ENCODE assay signal across 15 mouse cellular contexts in genomic region chr2:6593739-6594138, GRCm38 (mm10).
DNase-seq lines count a peak whose midpoint lies in the region; ATAC-seq and TF ChIP-seq lines count a peak whose summit lies in the region.
"Had no signal": no experiment of that assay in that cellular context is flagged by ENCODE, and none has a peak within 500 bp of the region (broad histone marks: within the 10 kb centered on the region; RNA-seq: fewer than 3 reads in every experiment).

No protein-coding gene starts in this region.

- H3K4me3 ChIP-seq in layer of hippocampus, adult 2 months = no peak overlapping the region
- H3K4me3 ChIP-seq in forebrain, embryonic 11.5 days (ENCODE audit: low read depth, low read length) = no peak overlapping the region
- H3K4me3 ChIP-seq in hindbrain, embryonic 12.5 days = no peak overlapping the region
- H3K4me3 ChIP-seq in midbrain, embryonic 12.5 days = no peak overlapping the region
- H3K4me3 ChIP-seq: embryonic facial prominence, embryonic 15.5 days; heart, embryonic 13.5 days had no signal

- H3K36me3 ChIP-seq in forebrain, embryonic 11.5 days (ENCODE audit: control insufficient read depth, insufficient read depth, low read length) = no peaks in the 10 kb centered on the region
- H3K36me3 ChIP-seq in hindbrain, embryonic 12.5 days = 0 out of 2 replicates have a peak, but pooled peaks cover 3% of the 10 kb centered on the region
- peaks cover 20% of the 10 kb centered on the region for H3K36me3 ChIP-seq in midbrain, embryonic 12.5 days
- H3K36me3 ChIP-seq: embryonic facial prominence, embryonic 15.5 days had no signal

- no peak for DNase-seq in layer of hippocampus, adult 2 months (ENCODE audit: low spot score in 2 of 2)
- DNase-seq in layer of hippocampus, adult 9-10 months (ENCODE audit: low spot score) = no peak
- DNase-seq in forebrain, embryonic 11.5 days (ENCODE audit: low spot score) = no peak
- no peak for DNase-seq in heart, postnatal 25 days (ENCODE audit: low spot score)
- DNase-seq in adrenal gland, postnatal 4 days (ENCODE audit: low spot score in 2 of 2) = no peak
- DNase-seq: kidney, adult 8-10 months; lung, postnatal 36 days; thymus, postnatal 4 days had no signal

- H3K4me1 ChIP-seq in forebrain, embryonic 11.5 days (replicated peaks; ENCODE audit: control insufficient read depth, insufficient read depth, low read length) = peaks cover 4% of the 10 kb centered on the region
- peaks cover 16% of the 10 kb centered on the region for H3K4me1 ChIP-seq in hindbrain, embryonic 12.5 days
- H3K4me1 ChIP-seq in midbrain, embryonic 12.5 days = peaks cover 23% of the 10 kb centered on the region
- H3K4me1 ChIP-seq: embryonic facial prominence, embryonic 15.5 days had no signal

- H3K27me3 ChIP-seq in forebrain, embryonic 11.5 days (ENCODE audit: control insufficient read depth, insufficient read depth, low read length) = no peaks in the 10 kb centered on the region
- H3K27me3 ChIP-seq in hindbrain, embryonic 12.5 days = no peaks in the 10 kb centered on the region
- H3K27me3 ChIP-seq in midbrain, embryonic 12.5 days = no peaks in the 10 kb centered on the region
- H3K27me3 ChIP-seq: embryonic facial prominence, embryonic 15.5 days; heart, embryonic 13.5 days had no signal

- 78% methylated on average over 14 of the region's 14 CpGs for WGBS in forebrain, embryonic 11.5 days
- 76% methylated on average over 14 of the region's 14 CpGs for WGBS in hindbrain, embryonic 12.5 days
- WGBS in midbrain, embryonic 12.5 days = 82% methylated on average over 14 of the region's 14 CpGs

- intact Hi-C loops in heart, postnatal 25 days (cut with DNase I) = no loop called here

- no peak overlapping the region for H3K9ac ChIP-seq in forebrain, embryonic 11.5 days (ENCODE audit: low read length)
- no peak overlapping the region for H3K9ac ChIP-seq in hindbrain, embryonic 12.5 days
- H3K9ac ChIP-seq in midbrain, embryonic 12.5 days (replicated peaks) = no peak overlapping the region
- H3K9ac ChIP-seq: embryonic facial prominence, embryonic 15.5 days; heart, embryonic 13.5 days; liver, embryonic 14.5 days had no signal

- TF ChIP-seq CTCF in layer of hippocampus, adult 2 months (conservative IDR thresholded peaks at IDR 0.05) = no peak

- no peak overlapping the region for H3K4me2 ChIP-seq in forebrain, embryonic 11.5 days (ENCODE audit: low read depth, low read length, severe bottlenecking)
- no peak overlapping the region for H3K4me2 ChIP-seq in hindbrain, embryonic 12.5 days (replicated peaks)
- H3K4me2 ChIP-seq in midbrain, embryonic 12.5 days (replicated peaks) = no peak overlapping the region
- H3K4me2 ChIP-seq: embryonic facial prominence, embryonic 15.5 days; heart, embryonic 13.5 days had no signal

- H3K27ac ChIP-seq in layer of hippocampus, adult 2 months = peak overlapping the region; percentile 87
- peak overlapping the region; percentile 75 for H3K27ac ChIP-seq in forebrain, embryonic 11.5 days (ENCODE audit: low read depth, low read length)
- H3K27ac ChIP-seq in hindbrain, embryonic 12.5 days = peak overlapping the region; percentile 60
- H3K27ac ChIP-seq in midbrain, embryonic 12.5 days (replicated peaks) = peak overlapping the region; percentile 77
- H3K27ac ChIP-seq: embryonic facial prominence, embryonic 15.5 days; heart, embryonic 13.5 days; liver, embryonic 14.5 days had no signal

- ATAC-seq in forebrain, embryonic 11.5 days (replicated peaks; ENCODE audit: low FRiP score) = no peak
- ATAC-seq in hindbrain, embryonic 12.5 days (ENCODE audit: low FRiP score) = no peak
- peak; percentile 14; the same call in 1 of the 2 replicates for ATAC-seq in midbrain, embryonic 12.5 days (ENCODE audit: low FRiP score, low read depth)
- ATAC-seq in megakaryocyte-erythroid progenitor cell, adult 5-6 weeks (replicated peaks; ENCODE audit: low FRiP score, low TSS enrichment, poor library complexity, severe bottlenecking) = no peak
- ATAC-seq: activated CD4-positive, CD25-positive, alpha-beta regulatory T cell, adult 4 months had no signal

- no peaks in the 10 kb centered on the region for H3K9me3 ChIP-seq in forebrain, embryonic 11.5 days (ENCODE audit: control insufficient read depth, low read length)
- H3K9me3 ChIP-seq in hindbrain, embryonic 12.5 days (replicated peaks) = no peaks in the 10 kb centered on the region
- H3K9me3 ChIP-seq in midbrain, embryonic 12.5 days = no peaks in the 10 kb centered on the region
- H3K9me3 ChIP-seq: embryonic facial prominence, embryonic 15.5 days; heart, embryonic 13.5 days had no signal
